Mouse (Mus musculus): Measurements from ENCODE around the gene Nrbp1.

DNA sequence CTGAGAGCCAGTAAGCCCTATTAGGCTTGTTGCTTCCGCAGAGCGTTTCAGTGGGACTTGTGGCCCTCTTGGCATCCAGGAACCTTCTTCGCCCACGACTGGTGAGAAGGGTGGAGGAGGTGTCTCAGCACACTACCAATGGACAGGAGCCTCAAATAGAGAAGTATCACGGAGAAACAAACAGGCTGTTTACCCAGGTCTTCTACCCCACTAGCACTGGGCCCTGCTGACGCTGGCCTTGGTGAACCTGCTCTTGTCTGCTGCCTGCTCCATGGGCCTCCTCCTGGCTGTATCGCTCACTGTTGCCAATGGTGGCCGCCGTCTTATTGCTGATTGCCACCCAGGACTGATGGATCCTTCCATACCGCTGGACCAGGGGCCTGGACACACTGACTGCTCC, 11.5 kb downstream of the Nrbp1 start:
- TF ChIP-seq POLR2A (IDR thresholded peaks at IDR 0.05; ENCODE audit: low read depth, low read length) (no peak), CTCF (conservative IDR thresholded peaks at IDR 0.05; ENCODE audit: insufficient read depth, insufficient read length, low read depth, low read length) (no peak)

Measured in kidney, adult 2 months (tissue).